Mouse (Mus musculus) CH12.LX (cell line): Measurements from ENCODE around the gene Otud6a.

Source experiments
- CHD2 ChIP-seq: IDR thresholded peaks from 2 replicates; pipeline ENCODE4 v1.6.1; 2011; ENCODE audit warnings: low read length, improper control_type of control experiment
- CTCF ChIP-seq, 2 experiments: IDR thresholded peaks in 1 of 2; conservative IDR thresholded peaks in 1 of 2; 2 replicates each; pipeline ENCODE4 v1.5.1; 2011 to 2012; ENCODE audit warnings: low read depth in 2 of 2, low read length in 2 of 2, improper control_type of control experiment in 1 of 2, inconsistent platforms in 1 of 2, mild to moderate bottlenecking in 1 of 2, moderate library complexity in 1 of 2
- ELF1 ChIP-seq: IDR thresholded peaks from 2 replicates; pipeline ENCODE4 v1.6.1; 2014; ENCODE audit warnings: low read depth, mild to moderate bottlenecking, inconsistent platforms, low read length, improper control_type of control experiment
- EP300 ChIP-seq: IDR thresholded peaks from 2 replicates; pipeline ENCODE4 v1.6.1; 2011; ENCODE audit warnings: low read length, improper control_type of control experiment
- MAX ChIP-seq: IDR thresholded peaks from 2 replicates; pipeline ENCODE4 v1.6.1; 2011; ENCODE audit warnings: low read length, improper control_type of control experiment
- MEF2A ChIP-seq: IDR thresholded peaks from 2 replicates; pipeline ENCODE4 v1.6.1; 2014; ENCODE audit warnings: low read depth, mild to moderate bottlenecking, inconsistent platforms, low read length, improper control_type of control experiment, borderline replicate concordance
- NELFE ChIP-seq: IDR thresholded peaks from 2 replicates; pipeline ENCODE4 v1.6.1; 2011; ENCODE audit warnings: low read depth, low read length, improper control_type of control experiment
- POLR2A ChIP-seq: IDR thresholded peaks from 2 replicates; pipeline ENCODE4 v1.6.1; 2011; ENCODE audit warnings: low read depth, mild to moderate bottlenecking, improper control_type of control experiment, low read length
- SIN3A ChIP-seq: IDR thresholded peaks from 2 replicates; pipeline ENCODE4 v1.6.1; 2012; ENCODE audit warnings: low read length, improper control_type of control experiment, inconsistent platforms

GRCm38 (mm10) chrX:100389887-100390286, 38.9 kb upstream of the Otud6a start:
- TF ChIP-seq MAX (no peak), POLR2A (no peak), MEF2A (no peak), EP300 (no peak), CTCF (conservative IDR thresholded peaks at IDR 0.05 in 1 of 2, IDR thresholded peaks at IDR 0.05 in 1 of 2; ENCODE audit: low read depth in 2 of 2, low read length in 2 of 2) (no peak), SIN3A (no peak), CHD2 (no peak), NELFE (no peak), ELF1 (no peak)
